Mouse (Mus musculus) embryonic facial prominence, embryonic 10.5 days (tissue): ENCODE data around the gene Npc2. TPM values are rescaled to one million over a fixed set of nuclear protein-coding genes. Genes with fewer than 3 reads are reported as not detected.

Experiments
- DNase-seq: peaks from one replicate; pipeline ENCODE4 v3.0.0-alpha.2; 2017; ENCODE audit warnings: low spot score
- H3K27ac ChIP-seq: fragments of 300-500 bp; sonication (generic); replicated peaks from 2 replicates; pipeline ENCODE4 v1.5.1; 2016; ENCODE audit warnings: mild to moderate bottlenecking
- H3K27me3 ChIP-seq: fragments of 300-500 bp; sonication (generic); replicated peaks from 2 replicates; pipeline ENCODE4 v1.6.1; 2016; ENCODE audit warnings: low read depth, mild to moderate bottlenecking; ENCODE audit not compliant: poor library complexity, severe bottlenecking
- H3K36me3 ChIP-seq: fragments of 300-500 bp; sonication (generic); replicated peaks from 2 replicates; pipeline ENCODE4 v1.6.1; 2016; ENCODE audit warnings: mild to moderate bottlenecking, moderate library complexity
- H3K4me1 ChIP-seq: fragments of 300-500 bp; sonication (generic); 2 replicates; pipeline ENCODE4 v1.6.1; 2016
- H3K4me3 ChIP-seq: fragments of 300-500 bp; sonication (generic); 2 replicates; pipeline ENCODE4 v1.5.1; 2016; ENCODE audit warnings: mild to moderate bottlenecking, moderate library complexity
- H3K9me3 ChIP-seq: fragments of 300-500 bp; sonication (generic); 2 replicates; pipeline ENCODE4 v1.6.1; 2016; ENCODE audit warnings: mild to moderate bottlenecking
- whole genome bisulfite sequencing: fragments of 180-500 bp; shearing (Covaris S2); methylation state at CpG from one replicate; pipeline ENCODE4 v1.1.7; 2016; 5-methylcytosine and 5-hydroxymethylcytosine counted together
- polyA plus RNA-seq: library from polyadenylated mRNA; unstranded; fragments of >200 nt; fragmentation: Nextera tagmentation; extraction: Ambion mirVana; gene quantifications from 2 replicates; pipeline ENCODE4 v1.2.1, GENCODE M21; 2016

Npc2 gene
- polyA plus RNA-seq, 1 experiment from 2014 or later, result 62.8 TPM

GRCm38 (mm10) chr12:84771981-84772520, 901 bp downstream of the Npc2 start:
- H3K4me1 ChIP-seq, result peaks cover 34% of the 10 kb centered on the region
- H3K4me3 ChIP-seq, result peak overlapping the region; percentile 76
- H3K9me3 ChIP-seq, result no peaks in the 10 kb centered on the region
- no peaks in the 10 kb centered on the region for H3K27me3 ChIP-seq
- H3K27ac ChIP-seq, result peak overlapping the region; percentile 94
- peaks cover 52% of the 10 kb centered on the region for H3K36me3 ChIP-seq
- peak; percentile 48 for DNase-seq
- 9% methylated on average over 10 of the region's 10 CpGs for whole genome bisulfite sequencing

- Histone ChIP-seq H3K9me3 (no peaks in the 10 kb centered on the region), H3K36me3 (peaks cover 59% of the 10 kb centered on the region)
- 95% methylated on average over 7 of the region's 7 CpGs for WGBS
Measured at GRCm38 (mm10) chr12:84769624-84770023, 3.3 kb downstream of the Npc2 start.

GRCm38 (mm10) chr12:84767510-84767909, 5.4 kb downstream of the Npc2 start:
- H3K9me3 ChIP-seq, result no peaks in the 10 kb centered on the region
- H3K4me3 ChIP-seq, result no peak overlapping the region
- H3K27me3 ChIP-seq, result no peaks in the 10 kb centered on the region
- peaks cover 26% of the 10 kb centered on the region for H3K4me1 ChIP-seq
- DNase-seq, result no peak
- 91% methylated on average over 6 of the region's 6 CpGs for WGBS
- no peak overlapping the region for H3K27ac ChIP-seq
- H3K36me3 ChIP-seq, result peaks cover 78% of the 10 kb centered on the region

More at GRCm38 (mm10) chr12:84769624-84770023, 3.3 kb downstream of the Npc2 start:
- H3K4me3 ChIP-seq, result no peak overlapping the region
- peaks cover 38% of the 10 kb centered on the region for H3K4me1 ChIP-seq
- no peak for DNase-seq
- no peak overlapping the region for H3K27ac ChIP-seq
- no peaks in the 10 kb centered on the region for H3K27me3 ChIP-seq

- H3K9me3 ChIP-seq, result no peaks in the 10 kb centered on the region
Measured at GRCm38 (mm10) chr12:84766113-84766735, 6.7 kb downstream of the Npc2 start.

GRCm38 (mm10) chr12:84765506-84765905, 7.4 kb downstream of the Npc2 start:
- Histone ChIP-seq H3K4me3 (no peak overlapping the region), H3K27me3 (no peaks in the 10 kb centered on the region), H3K36me3 (peaks cover 92% of the 10 kb centered on the region), H3K4me1 (peaks cover 13% of the 10 kb centered on the region), H3K9me3 (no peaks in the 10 kb centered on the region), H3K27ac (no peak overlapping the region)
- DNase-seq, result no peak
- 93% methylated on average over 15 of the region's 15 CpGs for WGBS

More at GRCm38 (mm10) chr12:84766113-84766735, 6.7 kb downstream of the Npc2 start:
- H3K36me3 ChIP-seq, result peaks cover 90% of the 10 kb centered on the region
- no peak for DNase-seq
- H3K4me1 ChIP-seq, result peaks cover 18% of the 10 kb centered on the region
- H3K4me3 ChIP-seq, result no peak overlapping the region
- H3K27me3 ChIP-seq, result no peaks in the 10 kb centered on the region
- 78% methylated on average over 5 of the region's 5 CpGs for WGBS
- H3K27ac ChIP-seq, result no peak overlapping the region

GRCm38 (mm10) chr12:84764756-84765155, 8.2 kb downstream of the Npc2 start:
- DNase-seq, result no peak
- Histone ChIP-seq H3K27ac (no peak overlapping the region), H3K4me3 (no peak overlapping the region), H3K9me3 (no peaks in the 10 kb centered on the region), H3K4me1 (peaks cover 9% of the 10 kb centered on the region), H3K36me3 (peaks cover 92% of the 10 kb centered on the region), H3K27me3 (no peaks in the 10 kb centered on the region)
- WGBS, result 84% methylated on average over 7 of the region's 7 CpGs

- peaks cover 92% of the 10 kb centered on the region for H3K36me3 ChIP-seq
Measured at GRCm38 (mm10) chr12:84763577-84764218, 9.3 kb downstream of the Npc2 start.

GRCm38 (mm10) chr12:84762532-84762931, 10.4 kb downstream of the Npc2 start:
- Histone ChIP-seq H3K27ac (no peak overlapping the region), H3K27me3 (no peaks in the 10 kb centered on the region), H3K4me1 (peaks cover 4% of the 10 kb centered on the region), H3K36me3 (peaks cover 93% of the 10 kb centered on the region), H3K9me3 (no peaks in the 10 kb centered on the region), H3K4me3 (no peak overlapping the region)
- no peak for DNase-seq
- 90% methylated on average over 5 of the region's 5 CpGs for WGBS

More at GRCm38 (mm10) chr12:84763577-84764218, 9.3 kb downstream of the Npc2 start:
- WGBS, result 92% methylated on average over 13 of the region's 13 CpGs
- no peaks in the 10 kb centered on the region for H3K9me3 ChIP-seq
- no peak for DNase-seq
- no peaks in the 10 kb centered on the region for H3K27me3 ChIP-seq
- no peak overlapping the region for H3K4me3 ChIP-seq
- no peak overlapping the region for H3K27ac ChIP-seq
- peaks cover 4% of the 10 kb centered on the region for H3K4me1 ChIP-seq

GRCm38 (mm10) chr12:84759063-84759462, 13.9 kb downstream of the Npc2 start:
- Histone ChIP-seq H3K9me3 (no peaks in the 10 kb centered on the region), H3K4me3 (no peak overlapping the region), H3K27me3 (no peaks in the 10 kb centered on the region), H3K27ac (no peak overlapping the region), H3K4me1 (peaks cover 4% of the 10 kb centered on the region; the same call in 1 of the 2 replicates), H3K36me3 (peaks cover 96% of the 10 kb centered on the region)
- WGBS, result 87% methylated on average over 2 of the region's 2 CpGs
- no peak for DNase-seq

GRCm38 (mm10) chr12:84756016-84756415, 16.9 kb downstream of the Npc2 start:
- DNase-seq, result no peak
- H3K27me3 ChIP-seq, result no peaks in the 10 kb centered on the region
- H3K4me3 ChIP-seq, result no peak overlapping the region
- peaks cover 17% of the 10 kb centered on the region for H3K4me1 ChIP-seq
- WGBS, result 92% methylated on average over 10 of the region's 10 CpGs
- no peaks in the 10 kb centered on the region for H3K9me3 ChIP-seq
- peaks cover 71% of the 10 kb centered on the region for H3K36me3 ChIP-seq
- no peak overlapping the region for H3K27ac ChIP-seq

GRCm38 (mm10) chr12:84755008-84755695, 17.8 kb downstream of the Npc2 start:
- Histone ChIP-seq H3K4me1 (peaks cover 17% of the 10 kb centered on the region), H3K36me3 (peaks cover 63% of the 10 kb centered on the region)

GRCm38 (mm10) chr12:84752131-84752977, 20.6 kb downstream of the Npc2 start:
- Histone ChIP-seq H3K27ac (peak overlapping the region; percentile 48; the same call in 1 of the 2 replicates), H3K27me3 (no peaks in the 10 kb centered on the region), H3K4me3 (no peak overlapping the region), H3K36me3 (peaks cover 35% of the 10 kb centered on the region), H3K4me1 (peaks cover 17% of the 10 kb centered on the region), H3K9me3 (no peaks in the 10 kb centered on the region)
- DNase-seq, result no peak
- 52% methylated on average over 14 of the region's 14 CpGs for WGBS

More at GRCm38 (mm10) chr12:84755008-84755695, 17.8 kb downstream of the Npc2 start:
- Histone ChIP-seq H3K4me3 (no peak overlapping the region), H3K27ac (no peak overlapping the region), H3K9me3 (no peaks in the 10 kb centered on the region), H3K27me3 (no peaks in the 10 kb centered on the region)
- WGBS, result 59% methylated on average over 16 of the region's 16 CpGs
- peak; percentile 80 for DNase-seq
